Mouse (Mus musculus) A20 (cell line): ENCODE results near the gene Sdsl.

Source experiments
- DNase-seq: peaks from one replicate; pipeline ENCODE4 v3.0.0-alpha.2; 2011; ENCODE audit warnings: low read depth, low spot score

Gene Sdsl

GRCm38 (mm10) chr5:120472770-120473169, at the start of gene Sdsl:
TSS of gene Sdsl (minus strand) at chr5:120472810.
- DNase-seq: no peak

GRCm38 (mm10) chr5:120517552-120517951, 44.9 kb upstream of the Sdsl start:
- DNase-seq: no peak

GRCm38 (mm10) chr5:120516221-120516984, 43.8 kb upstream of the Sdsl start:
- no peak for DNase-seq

- no peak for DNase-seq
These were observed 42.8 kb upstream of the Sdsl start for GRCm38 (mm10) chr5:120515451-120515850.

- DNase-seq: no peak
These were observed 42.1 kb upstream of the Sdsl start for GRCm38 (mm10) chr5:120514754-120515153.

GRCm38 (mm10) chr5:120514031-120514677, 41.5 kb upstream of the Sdsl start:
- DNase-seq: no peak

GRCm38 (mm10) chr5:120512911-120513555, 40.4 kb upstream of the Sdsl start:
- DNase-seq: no peak

- peak; percentile 48 for DNase-seq
These were observed 39.1 kb upstream of the Sdsl start for GRCm38 (mm10) chr5:120511643-120512220.

GRCm38 (mm10) chr5:120510982-120511642, 38.5 kb upstream of the Sdsl start, which contains the start of gene Slc8b1:
TSS of gene Slc8b1 (plus strand) at chr5:120511168.
- peak; percentile 97 for DNase-seq

GRCm38 (mm10) chr5:120507311-120507710, 34.7 kb upstream of the Sdsl start:
- DNase-seq: no peak

- no peak for DNase-seq
These were observed 33.9 kb upstream of the Sdsl start for GRCm38 (mm10) chr5:120506490-120506889.

- DNase-seq: no peak
These were observed 33.2 kb upstream of the Sdsl start for GRCm38 (mm10) chr5:120505781-120506180.

- peak; percentile 81 for DNase-seq
These were observed 32.8 kb upstream of the Sdsl start for GRCm38 (mm10) chr5:120505368-120505767.

- peak; percentile 88 for DNase-seq
These were observed 30.7 kb upstream of the Sdsl start, which contains the start of gene Plbd2 for GRCm38 (mm10) chr5:120503144-120503795. TSS of gene Plbd2 (minus strand) at chr5:120503625.

GRCm38 (mm10) chr5:120502675-120503143, 30.1 kb upstream of the Sdsl start:
- DNase-seq: no peak

- peak; percentile 62 for DNase-seq
These were observed 29.6 kb upstream of the Sdsl start for GRCm38 (mm10) chr5:120502147-120502621.

- DNase-seq: peak; percentile 31
These were observed 28.0 kb upstream of the Sdsl start for GRCm38 (mm10) chr5:120500609-120501008.

- DNase-seq: peak; percentile 73
These were observed 26.6 kb upstream of the Sdsl start for GRCm38 (mm10) chr5:120499202-120499601.

- no peak for DNase-seq
These were observed 24.5 kb upstream of the Sdsl start for GRCm38 (mm10) chr5:120497071-120497470.

GRCm38 (mm10) chr5:120495703-120496226, 23.2 kb upstream of the Sdsl start:
- DNase-seq: peak; percentile 85
